Mouse (Mus musculus) frontal cortex, postnatal 25 days (tissue): ENCODE measurements at regions not wholly inside any gene's neighbourhood (a gene's known extent, or its start where the extent isn't known, plus 50 kb on each side); places are given as distances from the start of the nearest gene placed in this dataset.

Experiments
- DNase-seq, 2 experiments: peaks; one replicate each; pipeline ENCODE4 v3.0.0; 2022; ENCODE audit warnings: low spot score in 2 of 2

GRCm38 (mm10) chr3:39234921-39235320 is 348.2 kb downstream of the Fat4 start:
- no peak for DNase-seq

- no peak for DNase-seq
Observed at GRCm38 (mm10) chr3:39248712-39249111, 362.0 kb downstream of the Fat4 start.

GRCm38 (mm10) chr3:39249224-39249892 is 362.6 kb downstream of the Fat4 start:
- no peak for DNase-seq

DNA sequence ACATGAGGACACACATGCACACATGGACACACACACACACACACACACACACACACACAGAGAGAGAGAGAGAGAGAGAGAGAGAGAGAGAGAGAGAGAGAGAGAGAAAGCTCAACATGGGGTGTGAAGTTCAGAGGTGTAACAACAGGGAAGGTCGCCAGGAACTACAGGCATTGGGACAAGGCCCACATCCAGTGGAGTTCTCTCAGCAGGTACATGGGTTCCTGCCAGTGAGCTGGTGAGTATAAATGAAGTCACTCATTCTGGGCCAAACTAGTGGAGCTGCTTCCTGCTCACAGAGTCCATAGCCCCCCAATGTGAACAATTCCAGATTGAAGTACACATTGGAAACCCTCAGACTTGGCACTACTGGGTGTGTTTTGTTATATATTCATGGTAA is 366.3 kb downstream of the Fat4 start:
- no peak for DNase-seq

DNA sequence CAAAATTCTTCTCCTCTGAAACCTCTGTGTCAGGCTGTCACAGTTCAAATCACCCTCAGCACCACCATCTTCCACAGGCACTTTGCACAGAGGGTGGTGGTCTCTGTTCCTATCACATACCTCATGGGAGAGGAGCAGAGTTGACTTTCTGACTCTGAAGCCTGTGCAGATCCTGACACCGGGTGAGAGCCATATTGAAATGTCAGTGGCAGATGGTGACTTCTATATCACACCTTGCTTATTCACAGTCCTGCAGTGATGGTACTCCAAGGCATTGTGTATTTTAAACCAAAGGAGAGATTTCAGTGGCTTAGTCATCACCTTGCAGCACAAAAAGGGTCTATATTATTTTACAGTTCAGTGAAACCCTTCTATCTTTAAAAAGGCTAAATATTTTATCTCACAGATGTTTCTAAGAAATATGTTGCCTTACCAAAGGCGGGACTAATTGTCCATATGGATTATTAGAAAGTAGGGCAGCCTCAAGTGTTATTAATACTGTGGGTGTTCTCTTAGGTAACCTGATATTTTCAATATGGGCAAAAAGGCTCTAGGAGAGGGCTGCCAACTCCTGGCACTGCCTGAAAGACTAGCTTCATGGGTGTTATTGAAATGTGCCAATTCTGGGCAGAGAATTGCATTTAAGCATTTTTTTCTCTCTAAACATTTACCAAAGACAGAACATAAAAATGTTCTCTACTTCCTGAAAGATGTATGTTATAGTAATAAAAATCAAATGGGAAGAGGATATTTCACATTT is 378.1 kb downstream of the Fat4 start:
- no peak for DNase-seq

DNA sequence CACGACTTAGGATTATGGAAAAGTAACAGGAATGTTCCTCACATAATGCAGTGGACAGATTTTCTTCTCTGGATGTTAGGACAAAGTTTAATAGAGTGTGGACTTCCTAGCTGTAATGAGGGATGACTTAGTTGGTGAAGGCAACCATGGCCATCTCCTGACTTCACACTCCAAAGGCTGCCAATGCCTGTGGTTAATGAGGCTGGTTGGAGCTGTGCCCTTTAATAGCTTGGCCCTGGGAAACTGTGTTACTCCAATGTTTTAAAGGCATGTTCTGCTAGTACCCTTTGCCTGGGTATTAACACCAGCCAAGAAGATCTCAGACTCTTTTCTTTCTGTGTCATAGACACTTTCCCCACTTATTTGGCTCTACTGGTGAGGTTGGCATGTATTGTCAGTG is 378.9 kb downstream of the Fat4 start:
- no peak for DNase-seq

GRCm38 (mm10) chr3:39269388-39269787 is 382.6 kb downstream of the Fat4 start:
- no peak for DNase-seq

DNA sequence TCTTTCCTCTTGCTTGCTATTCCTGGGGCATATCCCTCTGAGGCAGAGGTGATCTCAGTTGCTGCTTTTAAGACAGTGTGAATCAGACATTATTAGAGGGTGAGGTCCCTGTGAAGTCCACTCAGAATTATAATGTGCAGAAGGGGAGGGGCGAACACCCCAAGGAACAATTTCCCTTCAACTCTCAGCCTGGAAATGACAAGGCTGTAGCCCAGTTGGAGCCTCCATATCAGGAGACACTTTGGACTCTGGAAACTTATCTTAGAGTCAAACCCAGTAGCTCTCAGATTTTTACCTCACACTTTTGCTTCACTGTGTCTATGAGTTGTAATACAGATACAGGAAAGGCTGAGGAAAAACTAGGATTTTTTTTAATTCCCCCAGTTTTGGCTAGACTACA is 385.9 kb downstream of the Fat4 start:
- DNase-seq: no peak

DNA sequence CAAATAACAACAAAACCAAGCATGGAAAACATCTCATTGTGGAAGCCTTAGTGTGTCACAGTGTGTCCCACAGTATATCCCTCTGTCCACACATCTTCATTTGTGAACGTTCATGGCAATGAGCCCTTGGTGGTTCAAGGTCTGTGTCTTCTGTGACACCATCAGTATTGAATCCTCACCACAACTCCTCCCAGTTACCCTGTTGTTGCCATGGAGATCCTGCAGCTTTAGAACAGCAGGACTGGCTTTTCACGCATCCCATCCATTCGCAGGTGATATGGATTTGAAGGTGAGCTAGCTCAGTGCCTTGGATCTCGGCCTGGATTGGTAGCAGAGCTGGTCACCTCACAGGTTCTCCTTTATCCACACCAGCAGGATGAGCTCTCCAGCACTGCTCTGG is 390.2 kb downstream of the Fat4 start:
- DNase-seq: no peak

DNA sequence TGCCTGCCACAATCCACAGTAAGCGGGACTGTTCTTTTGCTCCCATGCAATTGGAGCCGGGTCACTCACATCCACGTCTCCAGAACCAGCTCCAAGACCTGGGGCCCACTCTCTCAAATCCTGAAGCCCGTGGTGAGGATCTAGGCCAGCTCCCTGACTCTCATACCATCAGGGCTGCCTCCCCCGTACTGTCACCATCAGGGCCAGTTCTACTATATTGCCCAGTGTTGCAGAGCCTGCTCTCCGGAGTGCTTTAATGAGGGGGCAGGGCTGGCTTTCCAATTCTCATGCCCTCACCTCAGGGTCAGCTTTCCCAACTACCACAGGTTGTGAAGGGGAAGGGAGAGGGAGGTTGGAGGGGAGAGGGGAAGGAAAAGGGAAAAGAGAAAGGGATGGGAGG is 390.6 kb downstream of the Fat4 start:
- DNase-seq: no peak

- DNase-seq: no peak
Observed at GRCm38 (mm10) chr3:39295255-39295654, 408.5 kb downstream of the Fat4 start.

DNA sequence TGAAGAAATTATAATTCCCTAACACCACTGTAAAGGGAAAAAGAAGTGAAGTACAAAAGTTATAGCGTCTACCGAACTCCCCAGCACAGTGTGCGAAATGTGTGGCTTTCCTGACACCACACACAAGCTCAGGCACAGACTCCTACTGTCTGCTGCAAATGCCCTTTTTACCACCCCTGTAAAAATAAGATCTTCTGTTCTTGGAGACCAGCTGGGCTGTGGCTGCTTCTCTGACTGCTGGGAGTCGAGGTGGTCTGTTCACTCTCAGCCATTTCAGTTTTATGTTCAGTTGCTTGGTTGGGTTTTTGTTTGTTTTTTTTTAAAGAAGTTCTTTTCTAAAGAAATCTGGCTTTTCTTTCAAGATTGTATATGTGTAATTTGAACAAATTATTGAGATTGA is 409.5 kb downstream of the Fat4 start:
- DNase-seq: no peak

- no peak for DNase-seq
Observed at GRCm38 (mm10) chr3:39309487-39309886, 422.7 kb downstream of the Fat4 start.

- DNase-seq: no peak
Observed at GRCm38 (mm10) chr3:39313563-39313962, 426.8 kb downstream of the Fat4 start.

DNA sequence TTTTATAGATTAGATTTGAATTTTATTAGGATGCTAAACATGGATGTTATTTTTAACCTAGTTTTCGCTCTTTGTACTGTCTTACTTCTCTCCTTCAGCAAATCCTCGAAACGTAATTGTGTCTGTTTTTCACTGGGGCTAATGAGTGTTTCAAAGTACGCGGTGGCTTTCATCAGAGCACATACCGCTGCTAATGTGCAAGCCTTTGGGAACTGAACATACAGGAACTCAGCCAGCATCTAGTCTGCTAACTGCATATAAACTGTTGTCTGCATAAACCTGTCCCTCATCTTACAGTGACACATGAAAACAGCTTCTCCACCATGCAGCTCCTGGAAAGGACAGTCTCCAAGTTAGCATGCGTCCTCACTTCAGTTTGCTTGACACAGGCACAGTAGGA is 434.1 kb downstream of the Fat4 start:
- no peak for DNase-seq

DNA sequence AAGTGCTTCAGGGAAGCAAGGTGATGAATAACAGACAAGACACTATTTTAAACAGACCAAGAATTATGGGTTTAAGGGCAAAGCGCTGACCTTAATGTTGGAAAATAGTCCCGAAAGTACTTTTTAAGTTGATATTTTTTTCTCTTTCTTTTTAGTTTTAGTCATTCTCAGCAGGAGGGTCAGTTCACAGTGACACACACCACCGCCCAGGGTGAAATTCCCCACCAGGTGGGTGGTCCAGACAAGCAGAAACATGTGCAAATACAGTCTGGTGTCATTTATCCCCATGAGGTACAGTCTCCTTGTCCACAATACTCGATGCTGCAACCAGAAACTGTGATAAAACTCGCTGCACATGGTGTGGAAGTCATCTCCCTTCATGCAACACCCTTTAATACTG is 435.5 kb downstream of the Fat4 start:
- DNase-seq: no peak

GRCm38 (mm10) chr3:39335612-39336230 is 449.0 kb downstream of the Fat4 start:
- DNase-seq: no peak

DNA sequence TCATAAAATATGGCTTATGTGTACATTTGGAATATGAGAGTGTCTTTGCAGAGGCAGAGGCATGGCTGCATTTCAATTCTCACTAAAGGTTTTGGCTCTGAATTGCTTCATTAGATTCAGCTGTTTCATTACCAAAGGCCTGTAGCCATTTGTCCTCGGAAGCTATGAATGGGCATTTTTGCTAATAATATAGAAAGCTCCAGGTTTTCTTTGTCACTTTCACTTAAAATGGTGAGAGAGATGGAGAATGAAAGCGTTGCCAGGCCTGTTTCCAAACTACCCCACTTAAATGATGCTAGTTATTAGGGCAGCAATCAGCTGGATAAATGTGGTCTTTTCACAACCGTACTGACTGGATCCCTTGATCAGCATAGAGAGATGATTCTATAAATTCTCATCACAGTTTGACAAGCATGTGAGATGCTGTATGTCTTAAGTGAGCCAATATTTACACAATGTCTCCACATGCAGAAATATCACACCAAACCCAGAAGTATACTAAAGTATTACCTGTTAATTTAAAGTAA is 454.5 kb downstream of the Fat4 start:
- DNase-seq: no peak

DNA sequence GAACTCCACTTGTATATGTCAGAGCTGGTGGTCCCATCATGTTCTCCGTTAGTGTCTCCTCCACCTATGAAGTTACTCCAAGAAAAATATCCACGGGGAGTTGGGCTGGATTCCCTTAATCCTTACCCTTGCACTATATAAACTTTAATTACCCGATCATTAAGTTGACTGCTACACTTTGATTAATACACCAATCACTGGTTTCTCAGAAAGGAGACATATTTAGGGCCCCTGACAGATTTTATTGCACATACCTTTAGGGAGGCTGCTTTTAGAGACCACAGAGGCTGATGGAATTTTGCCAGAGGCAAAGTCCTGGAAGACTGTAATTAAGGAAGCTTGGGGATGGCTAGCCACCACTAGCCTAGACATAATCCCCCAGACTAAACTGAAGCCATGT is 457.3 kb downstream of the Fat4 start:
- DNase-seq: no peak

DNA sequence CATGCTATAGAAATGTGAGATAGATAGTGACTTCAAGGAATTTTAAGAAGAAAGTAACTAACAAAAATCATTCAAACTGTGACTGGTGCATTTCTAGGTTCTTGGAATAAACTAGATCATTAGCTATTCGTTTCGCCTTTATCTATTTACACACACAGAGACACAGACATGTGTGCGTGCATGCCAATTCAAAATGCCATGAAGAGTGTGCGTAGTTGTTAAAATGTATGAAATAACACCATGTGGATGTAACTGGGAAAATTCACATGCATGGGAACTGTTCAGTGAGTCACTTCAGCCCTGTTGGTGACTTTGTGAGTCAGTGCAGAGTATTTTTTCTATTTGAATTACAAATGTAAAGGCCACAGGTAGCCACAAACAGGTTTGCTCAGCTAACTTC is 460.8 kb downstream of the Fat4 start:
- no peak for DNase-seq

GRCm38 (mm10) chr3:39357012-39357411 is 470.3 kb downstream of the Fat4 start:
- DNase-seq: no peak

- DNase-seq: no peak
Observed at GRCm38 (mm10) chr3:39360278-39360677, 473.5 kb downstream of the Fat4 start.

- DNase-seq: no peak
Observed at GRCm38 (mm10) chr3:39370926-39371325, 484.2 kb downstream of the Fat4 start.
